Mouse (Mus musculus): ENCODE measurements at regions not wholly inside any gene's neighbourhood (a gene's known extent, or its start where the extent isn't known, plus 50 kb on each side); places are given as distances from the start of the nearest gene placed in this dataset.

GRCm38 (mm10) chrX:75673586-75673919 lies 95.5 kb upstream of the Rab39b start:
- TF ChIP-seq CHD2 (IDR thresholded peaks at IDR 0.05; ENCODE audit: low read depth, low read length) (no peak), ZC3H11A (IDR thresholded peaks at IDR 0.05; ENCODE audit: borderline replicate concordance, low read depth, low read length) (no peak)
